Mouse (Mus musculus) E14TG2a.4 (cell line): ENCODE results near the gene Rab19.
"Not testable (repeated sequence)": the region's sequence is repeated elsewhere in the genome, so short reads cannot be mapped to it uniquely, and the experiment has no call there.

ENCODE experiments used
- H3K27me3 ChIP-seq: 2 replicates; pipeline ENCODE4 v1.6.1; 2014; ENCODE audit warnings: low read length, control low read depth; ENCODE audit not compliant: insufficient read depth
- H3K36me3 ChIP-seq: 2 replicates; pipeline ENCODE4 v1.6.1; 2014; ENCODE audit warnings: low read length, control low read depth; ENCODE audit not compliant: insufficient read depth
- H3K4me1 ChIP-seq: replicated peaks from 2 replicates; pipeline ENCODE4 v1.6.1; 2014; ENCODE audit warnings: low read depth, low read length, control low read depth
- H3K4me3 ChIP-seq: replicated peaks from 2 replicates; pipeline ENCODE4 v1.5.1; 2014; ENCODE audit warnings: mild to moderate bottlenecking, low read length
- H3K9me3 ChIP-seq: 2 replicates; pipeline ENCODE4 v1.6.1; 2014; ENCODE audit warnings: low read length, control low read depth
- CTCF ChIP-seq: conservative IDR thresholded peaks from 2 replicates; pipeline ENCODE4 v1.5.1; 2014; ENCODE audit warnings: low read length
- NANOG ChIP-seq: IDR thresholded peaks from 2 replicates; pipeline ENCODE4 v1.6.1; 2014; ENCODE audit warnings: borderline replicate concordance, low read length, mixed read lengths
- POU5F1 ChIP-seq: IDR thresholded peaks from 2 replicates; pipeline ENCODE4 v1.6.1; 2014; ENCODE audit warnings: low read length, borderline replicate concordance

The Rab19 gene

GRCm38 (mm10) chr6:39373301-39373955 lies 7.5 kb upstream of the Rab19 start:
- Histone ChIP-seq H3K9me3 (no peaks in the 10 kb centered on the region), H3K36me3 (peaks cover 62% of the 10 kb centered on the region), H3K4me1 (peaks cover 54% of the 10 kb centered on the region), H3K27me3 (no peaks in the 10 kb centered on the region), H3K4me3 (no peak overlapping the region)
- TF ChIP-seq POU5F1 (no peak), CTCF (no peak), NANOG (no peak)

GRCm38 (mm10) chr6:39376775-39377174 lies 4.2 kb upstream of the Rab19 start:
- Histone ChIP-seq H3K36me3 (peaks cover 38% of the 10 kb centered on the region), H3K4me3 (peak overlapping the region; percentile 97), H3K4me1 (peaks cover 82% of the 10 kb centered on the region), H3K27me3 (peaks cover 3% of the 10 kb centered on the region; the same call in 1 of the 2 replicates), H3K9me3 (no peaks in the 10 kb centered on the region)
- TF ChIP-seq NANOG, result no peak
- no peak for TF ChIP-seq CTCF
- no peak for TF ChIP-seq POU5F1

- Histone ChIP-seq H3K4me3 (peak within 1 kb of the TSS; percentile 97), H3K9me3 (no peaks in the 10 kb centered on the region)
Observed at GRCm38 (mm10) chr6:39377311-39377827, 3.6 kb upstream of the Rab19 start, which contains the start of gene Slc37a3. Gene Slc37a3 (minus strand): TSS chr6:39377675.

GRCm38 (mm10) chr6:39378161-39378835 lies 2.7 kb upstream of the Rab19 start:
- H3K27me3 ChIP-seq, H3K9me3 ChIP-seq, H3K4me3 ChIP-seq: not testable (repeated sequence)
- Histone ChIP-seq H3K4me1 (peaks cover 69% of the 10 kb centered on the region), H3K36me3 (peaks cover 24% of the 10 kb centered on the region)

More at GRCm38 (mm10) chr6:39377311-39377827, 3.6 kb upstream of the Rab19 start, which contains the start of gene Slc37a3:
- TF ChIP-seq NANOG (no peak), CTCF (no peak), POU5F1 (no peak)
- Histone ChIP-seq H3K4me1 (peaks cover 78% of the 10 kb centered on the region), H3K27me3 (peaks cover 3% of the 10 kb centered on the region; the same call in 1 of the 2 replicates), H3K36me3 (peaks cover 33% of the 10 kb centered on the region)

GRCm38 (mm10) chr6:39379224-39379623 lies 1.8 kb upstream of the Rab19 start:
- Histone ChIP-seq H3K36me3 (peaks cover 15% of the 10 kb centered on the region), H3K27me3 (peaks cover 3% of the 10 kb centered on the region; the same call in 1 of the 2 replicates), H3K9me3 (no peaks in the 10 kb centered on the region), H3K4me1 (peaks cover 60% of the 10 kb centered on the region), H3K4me3 (no peak overlapping the region)
- TF ChIP-seq CTCF (no peak), NANOG (no peak), POU5F1 (no peak)

- peaks cover 3% of the 10 kb centered on the region; the same call in 1 of the 2 replicates for H3K27me3 ChIP-seq
- H3K9me3 ChIP-seq, result no peaks in the 10 kb centered on the region
- peaks cover 10% of the 10 kb centered on the region for H3K36me3 ChIP-seq
- H3K4me3 ChIP-seq, result no peak overlapping the region
- peaks cover 55% of the 10 kb centered on the region for H3K4me1 ChIP-seq
- TF ChIP-seq POU5F1 (no peak), CTCF (no peak), NANOG (no peak)
Observed at GRCm38 (mm10) chr6:39379749-39380148, 1.2 kb upstream of the Rab19 start.

GRCm38 (mm10) chr6:39380276-39380675 lies 699 bp upstream of the Rab19 start:
- Histone ChIP-seq H3K4me3 (no peak overlapping the region), H3K9me3 (no peaks in the 10 kb centered on the region), H3K36me3 (peaks cover 5% of the 10 kb centered on the region; the same call in 1 of the 2 replicates), H3K4me1 (peaks cover 51% of the 10 kb centered on the region), H3K27me3 (peaks cover 3% of the 10 kb centered on the region; the same call in 1 of the 2 replicates)
- TF ChIP-seq NANOG (no peak), CTCF (no peak), POU5F1 (no peak)

- Histone ChIP-seq H3K36me3 (peaks cover 69% of the 10 kb centered on the region), H3K4me1 (peaks cover 46% of the 10 kb centered on the region), H3K27me3 (no peaks in the 10 kb centered on the region), H3K9me3 (no peaks in the 10 kb centered on the region), H3K4me3 (no peak overlapping the region)
- TF ChIP-seq POU5F1, result no peak
- no peak for TF ChIP-seq NANOG
Observed at GRCm38 (mm10) chr6:39389988-39390387, 9.0 kb downstream of the Rab19 start.

GRCm38 (mm10) chr6:39395471-39395870 lies 14.5 kb downstream of the Rab19 start:
- TF ChIP-seq CTCF (no peak), POU5F1 (no peak), NANOG (no peak)
- H3K36me3 ChIP-seq, result peaks cover 95% of the 10 kb centered on the region
- no peak overlapping the region for H3K4me3 ChIP-seq
- H3K4me1 ChIP-seq, result peaks cover 77% of the 10 kb centered on the region
- H3K27me3 ChIP-seq, result no peaks in the 10 kb centered on the region
- H3K9me3 ChIP-seq, result no peaks in the 10 kb centered on the region
